Mouse (Mus musculus): ENCODE measurements at regions not wholly inside any gene's neighbourhood (a gene's known extent, or its start where the extent isn't known, plus 50 kb on each side); places are given as distances from the start of the nearest gene placed in this dataset.

- no peak overlapping the region for H3K27ac ChIP-seq (ENCODE audit: low read depth, low read length)
- H3K36me3 ChIP-seq (ENCODE audit: control insufficient read depth, insufficient read depth, low read length): no peaks in the 10 kb centered on the region
- H3K4me1 ChIP-seq (replicated peaks; ENCODE audit: control insufficient read depth, insufficient read depth, low read length): no peaks in the 10 kb centered on the region
- DNase-seq (ENCODE audit: low spot score) (no peak), ATAC-seq (replicated peaks; ENCODE audit: low FRiP score) (no peak)
- no peaks in the 10 kb centered on the region for H3K9me3 ChIP-seq (ENCODE audit: control insufficient read depth, low read length)
- H3K27me3 ChIP-seq (ENCODE audit: control insufficient read depth, insufficient read depth, low read length): no peaks in the 10 kb centered on the region
- no peak overlapping the region for H3K4me2 ChIP-seq (ENCODE audit: low read depth, low read length, severe bottlenecking)
- no peak overlapping the region for H3K9ac ChIP-seq (ENCODE audit: low read length)
- H3K4me3 ChIP-seq (ENCODE audit: low read depth, low read length): no peak overlapping the region
Observed at GRCm38 (mm10) chr12:77628358-77628850, 390.5 kb downstream of the Fut8 start.

- Histone ChIP-seq H3K27me3 (ENCODE audit: control insufficient read depth, insufficient read depth, low read length) (no peaks in the 10 kb centered on the region), H3K9me3 (ENCODE audit: control insufficient read depth, low read length) (no peaks in the 10 kb centered on the region), H3K36me3 (ENCODE audit: control insufficient read depth, insufficient read depth, low read length) (no peaks in the 10 kb centered on the region), H3K4me3 (ENCODE audit: low read depth, low read length) (no peak overlapping the region), H3K4me1 (replicated peaks; ENCODE audit: control insufficient read depth, insufficient read depth, low read length) (no peaks in the 10 kb centered on the region), H3K9ac (ENCODE audit: low read length) (no peak overlapping the region), H3K27ac (ENCODE audit: low read depth, low read length) (no peak overlapping the region), H3K4me2 (ENCODE audit: low read depth, low read length, severe bottlenecking) (no peak overlapping the region)
- 45% methylated on average over 10 of the region's 10 CpGs for WGBS
- ATAC-seq (replicated peaks; ENCODE audit: low FRiP score) (no peak), DNase-seq (ENCODE audit: low spot score) (no peak)
Observed at GRCm38 (mm10) chr12:77633981-77634650, 396.2 kb downstream of the Fut8 start.

- DNase-seq (ENCODE audit: low spot score) (no peak), ATAC-seq (replicated peaks; ENCODE audit: low FRiP score) (no peak)
- no peaks in the 10 kb centered on the region for H3K9me3 ChIP-seq (ENCODE audit: control insufficient read depth, low read length)
- H3K4me2 ChIP-seq (ENCODE audit: low read depth, low read length, severe bottlenecking): no peak overlapping the region
- 82% methylated on average over 7 of the region's 7 CpGs for WGBS
- no peak overlapping the region for H3K9ac ChIP-seq (ENCODE audit: low read length)
- H3K36me3 ChIP-seq (ENCODE audit: control insufficient read depth, insufficient read depth, low read length): no peaks in the 10 kb centered on the region
- H3K4me3 ChIP-seq (ENCODE audit: low read depth, low read length): no peak overlapping the region
- H3K4me1 ChIP-seq (replicated peaks; ENCODE audit: control insufficient read depth, insufficient read depth, low read length): no peaks in the 10 kb centered on the region
- no peak overlapping the region for H3K27ac ChIP-seq (ENCODE audit: low read depth, low read length)
- no peaks in the 10 kb centered on the region for H3K27me3 ChIP-seq (ENCODE audit: control insufficient read depth, insufficient read depth, low read length)
Observed at GRCm38 (mm10) chr12:77638266-77638665, 400.3 kb downstream of the Fut8 start.

- DNase-seq (ENCODE audit: low spot score) (no peak), ATAC-seq (replicated peaks; ENCODE audit: low FRiP score) (no peak)
- no peak overlapping the region for H3K4me2 ChIP-seq (ENCODE audit: low read depth, low read length, severe bottlenecking)
- no peaks in the 10 kb centered on the region for H3K9me3 ChIP-seq (ENCODE audit: control insufficient read depth, low read length)
- H3K27ac ChIP-seq (ENCODE audit: low read depth, low read length): no peak overlapping the region
- no peak overlapping the region for H3K4me3 ChIP-seq (ENCODE audit: low read depth, low read length)
- H3K27me3 ChIP-seq (ENCODE audit: control insufficient read depth, insufficient read depth, low read length): no peaks in the 10 kb centered on the region
- H3K9ac ChIP-seq (ENCODE audit: low read length): no peak overlapping the region
- no peaks in the 10 kb centered on the region for H3K36me3 ChIP-seq (ENCODE audit: control insufficient read depth, insufficient read depth, low read length)
- H3K4me1 ChIP-seq (replicated peaks; ENCODE audit: control insufficient read depth, insufficient read depth, low read length): no peaks in the 10 kb centered on the region
- 73% methylated on average over 4 of the region's 4 CpGs for WGBS
Observed at GRCm38 (mm10) chr12:77642336-77642735, 404.4 kb downstream of the Fut8 start.

GRCm38 (mm10) chr12:77647841-77648240 is 409.9 kb downstream of the Fut8 start:
- ATAC-seq (replicated peaks; ENCODE audit: low FRiP score): no peak
- no peaks in the 10 kb centered on the region for H3K9me3 ChIP-seq (ENCODE audit: control insufficient read depth, low read length)
- 75% methylated on average over 3 of the region's 3 CpGs for WGBS

GRCm38 (mm10) chr12:77654282-77654681 is 416.4 kb downstream of the Fut8 start:
- Histone ChIP-seq H3K9ac (ENCODE audit: low read length) (no peak overlapping the region), H3K4me1 (replicated peaks; ENCODE audit: control insufficient read depth, insufficient read depth, low read length) (peaks cover 2% of the 10 kb centered on the region; the same call in 1 of the 2 replicates), H3K27ac (ENCODE audit: low read depth, low read length) (no peak overlapping the region), H3K4me2 (ENCODE audit: low read depth, low read length, severe bottlenecking) (no peak overlapping the region), H3K9me3 (ENCODE audit: control insufficient read depth, low read length) (no peaks in the 10 kb centered on the region), H3K27me3 (ENCODE audit: control insufficient read depth, insufficient read depth, low read length) (no peaks in the 10 kb centered on the region), H3K4me3 (ENCODE audit: low read depth, low read length) (no peak overlapping the region), H3K36me3 (ENCODE audit: control insufficient read depth, insufficient read depth, low read length) (no peaks in the 10 kb centered on the region)
- no peak for DNase-seq (ENCODE audit: low spot score)
- no peak for ATAC-seq (replicated peaks; ENCODE audit: low FRiP score)
- 75% methylated on average over 3 of the region's 3 CpGs for WGBS

More at GRCm38 (mm10) chr12:77647841-77648240, 409.9 kb downstream of the Fut8 start:
- Histone ChIP-seq H3K9ac (ENCODE audit: low read length) (no peak overlapping the region), H3K4me1 (replicated peaks; ENCODE audit: control insufficient read depth, insufficient read depth, low read length) (no peaks in the 10 kb centered on the region), H3K4me3 (ENCODE audit: low read depth, low read length) (no peak overlapping the region), H3K36me3 (ENCODE audit: control insufficient read depth, insufficient read depth, low read length) (no peaks in the 10 kb centered on the region), H3K4me2 (ENCODE audit: low read depth, low read length, severe bottlenecking) (no peak overlapping the region), H3K27ac (ENCODE audit: low read depth, low read length) (no peak overlapping the region), H3K27me3 (ENCODE audit: control insufficient read depth, insufficient read depth, low read length) (no peaks in the 10 kb centered on the region)
- DNase-seq (ENCODE audit: low spot score): no peak

GRCm38 (mm10) chr12:77657060-77657459 is 419.1 kb downstream of the Fut8 start:
- H3K27ac ChIP-seq (ENCODE audit: low read depth, low read length): no peak overlapping the region
- no peak for ATAC-seq (replicated peaks; ENCODE audit: low FRiP score)

GRCm38 (mm10) chr12:77657878-77658277 is 420.0 kb downstream of the Fut8 start:
- 19% methylated on average over 3 of the region's 3 CpGs for WGBS
- no peaks in the 10 kb centered on the region for H3K36me3 ChIP-seq (ENCODE audit: control insufficient read depth, insufficient read depth, low read length)
- DNase-seq (ENCODE audit: low spot score) (no peak), ATAC-seq (replicated peaks; ENCODE audit: low FRiP score) (no peak)
- no peak overlapping the region for H3K4me2 ChIP-seq (ENCODE audit: low read depth, low read length, severe bottlenecking)
- peaks cover 2% of the 10 kb centered on the region; the same call in 1 of the 2 replicates for H3K4me1 ChIP-seq (replicated peaks; ENCODE audit: control insufficient read depth, insufficient read depth, low read length)
- no peak overlapping the region for H3K27ac ChIP-seq (ENCODE audit: low read depth, low read length)
- no peak overlapping the region for H3K9ac ChIP-seq (ENCODE audit: low read length)
- no peak overlapping the region for H3K4me3 ChIP-seq (ENCODE audit: low read depth, low read length)
- H3K9me3 ChIP-seq (ENCODE audit: control insufficient read depth, low read length): no peaks in the 10 kb centered on the region
- no peaks in the 10 kb centered on the region for H3K27me3 ChIP-seq (ENCODE audit: control insufficient read depth, insufficient read depth, low read length)

More at GRCm38 (mm10) chr12:77657060-77657459, 419.1 kb downstream of the Fut8 start:
- no peaks in the 10 kb centered on the region for H3K36me3 ChIP-seq (ENCODE audit: control insufficient read depth, insufficient read depth, low read length)
- H3K4me3 ChIP-seq (ENCODE audit: low read depth, low read length): no peak overlapping the region
- no peaks in the 10 kb centered on the region for H3K9me3 ChIP-seq (ENCODE audit: control insufficient read depth, low read length)
- no peak overlapping the region for H3K4me2 ChIP-seq (ENCODE audit: low read depth, low read length, severe bottlenecking)
- peaks cover 2% of the 10 kb centered on the region; the same call in 1 of the 2 replicates for H3K4me1 ChIP-seq (replicated peaks; ENCODE audit: control insufficient read depth, insufficient read depth, low read length)
- H3K27me3 ChIP-seq (ENCODE audit: control insufficient read depth, insufficient read depth, low read length): no peaks in the 10 kb centered on the region
- 34% methylated on average over 5 of the region's 5 CpGs for WGBS
- no peak overlapping the region for H3K9ac ChIP-seq (ENCODE audit: low read length)
- DNase-seq (ENCODE audit: low spot score): no peak

GRCm38 (mm10) chr12:77663180-77663579 is 425.3 kb downstream of the Fut8 start:
- no peaks in the 10 kb centered on the region for H3K9me3 ChIP-seq (ENCODE audit: control insufficient read depth, low read length)
- ATAC-seq (replicated peaks; ENCODE audit: low FRiP score) (no peak), DNase-seq (ENCODE audit: low spot score) (no peak)
- H3K4me1 ChIP-seq (replicated peaks; ENCODE audit: control insufficient read depth, insufficient read depth, low read length): no peaks in the 10 kb centered on the region; the same call in 1 of the 2 replicates
- H3K27ac ChIP-seq (ENCODE audit: low read depth, low read length): no peak overlapping the region
- H3K4me2 ChIP-seq (ENCODE audit: low read depth, low read length, severe bottlenecking): no peak overlapping the region
- no peaks in the 10 kb centered on the region for H3K27me3 ChIP-seq (ENCODE audit: control insufficient read depth, insufficient read depth, low read length)
- no peaks in the 10 kb centered on the region for H3K36me3 ChIP-seq (ENCODE audit: control insufficient read depth, insufficient read depth, low read length)
- H3K9ac ChIP-seq (ENCODE audit: low read length): no peak overlapping the region
- WGBS: 93% methylated on average over 3 of the region's 3 CpGs
- H3K4me3 ChIP-seq (ENCODE audit: low read depth, low read length): no peak overlapping the region

Data from forebrain, embryonic 11.5 days (tissue).